Mouse (Mus musculus) spleen, postnatal 10 days (tissue): ENCODE data around the gene Rubcnl.

Experiments used
- DNase-seq, 2 experiments: peaks; one replicate each; pipeline ENCODE4 v3.0.0; 2021 to 2022; ENCODE audit warnings: low spot score in 2 of 2

Gene Rubcnl

GRCm38 (mm10) chr14:75017877-75018825, 2.3 kb downstream of the Rubcnl start:
- no peak for DNase-seq

GRCm38 (mm10) chr14:75018829-75019228, 3.0 kb downstream of the Rubcnl start:
- DNase-seq, result no peak

- DNase-seq, result no peak
Measured at GRCm38 (mm10) chr14:75020581-75021253, 4.9 kb downstream of the Rubcnl start.

- peak in 1 of 2 experiments; percentile 46 for DNase-seq
Measured at GRCm38 (mm10) chr14:75022522-75022921, 6.7 kb downstream of the Rubcnl start.

GRCm38 (mm10) chr14:75024793-75025710, 9.2 kb downstream of the Rubcnl start:
- no peak for DNase-seq

GRCm38 (mm10) chr14:75030764-75031163, 14.9 kb downstream of the Rubcnl start:
- no peak for DNase-seq

- peak in 1 of 2 experiments; percentile 43 for DNase-seq
Measured at GRCm38 (mm10) chr14:75031999-75032575, 16.3 kb downstream of the Rubcnl start.

- DNase-seq, result no peak
Measured at GRCm38 (mm10) chr14:75032742-75033141, 16.9 kb downstream of the Rubcnl start.

GRCm38 (mm10) chr14:75034240-75034639, 18.4 kb downstream of the Rubcnl start:
- peak in 1 of 2 experiments; percentile 49 for DNase-seq

- DNase-seq, result no peak
Measured at GRCm38 (mm10) chr14:75035431-75035830, 19.6 kb downstream of the Rubcnl start.

- DNase-seq, result no peak
Measured at GRCm38 (mm10) chr14:75045184-75045583, 29.4 kb downstream of the Rubcnl start.

GRCm38 (mm10) chr14:75052451-75052850, 36.6 kb downstream of the Rubcnl start:
- DNase-seq, result no peak

- no peak for DNase-seq
Measured at GRCm38 (mm10) chr14:75054455-75055343, 38.9 kb downstream of the Rubcnl start.

GRCm38 (mm10) chr14:75056861-75057431, 41.1 kb downstream of the Rubcnl start:
- peak; percentile 32 to 40 for DNase-seq

GRCm38 (mm10) chr14:75060562-75060961, 44.7 kb downstream of the Rubcnl start:
- DNase-seq, result no peak

- DNase-seq, result no peak
Measured at GRCm38 (mm10) chr14:75063936-75064335, 48.1 kb downstream of the Rubcnl start.

GRCm38 (mm10) chr14:75064520-75064919, 48.7 kb downstream of the Rubcnl start:
- DNase-seq, result peak in 1 of 2 experiments; percentile 71

GRCm38 (mm10) chr14:75065211-75065610, 49.4 kb downstream of the Rubcnl start:
- peak in 1 of 2 experiments; percentile 31 for DNase-seq

GRCm38 (mm10) chr14:75068430-75069112, 52.7 kb downstream of the Rubcnl start:
- DNase-seq, result peak in 1 of 2 experiments; percentile 45
